Mouse (Mus musculus): ENCODE data around the gene Zbtb12.
"Not testable (repeated sequence)": the region's sequence is repeated elsewhere in the genome, so short reads cannot be mapped to it uniquely, and the experiment has no call there.

Zbtb12 gene

GRCm38 (mm10) chr17:34900826-34901225, 21.5 kb downstream of the Zbtb12 start:
- DNase-seq (ENCODE audit: low spot score in 2 of 2): not testable (repeated sequence)

- DNase-seq (ENCODE audit: low spot score in 2 of 2): not testable (repeated sequence)
Observed at GRCm38 (mm10) chr17:34901948-34902347, 22.7 kb downstream of the Zbtb12 start.

GRCm38 (mm10) chr17:34902895-34903294, 23.6 kb downstream of the Zbtb12 start:
- no peak for DNase-seq (ENCODE audit: low spot score in 2 of 2)

- DNase-seq (ENCODE audit: low spot score in 2 of 2): no peak
Observed at GRCm38 (mm10) chr17:34910982-34911381, 31.7 kb downstream of the Zbtb12 start.

- DNase-seq (ENCODE audit: low spot score in 2 of 2): peak; percentile 56 to 60
Observed at GRCm38 (mm10) chr17:34911945-34912351, 32.7 kb downstream of the Zbtb12 start.

GRCm38 (mm10) chr17:34913930-34914665, 34.8 kb downstream of the Zbtb12 start, which contains the start of gene Slc44a4:
Gene Slc44a4, plus strand, starts transcription at chr17:34914466.
- no peak for DNase-seq (ENCODE audit: low spot score in 2 of 2)

GRCm38 (mm10) chr17:34915410-34915831, 36.1 kb downstream of the Zbtb12 start:
- DNase-seq (ENCODE audit: low spot score in 2 of 2): no peak

GRCm38 (mm10) chr17:34916316-34916715, 37.0 kb downstream of the Zbtb12 start:
- no peak for DNase-seq (ENCODE audit: low spot score in 2 of 2)

- DNase-seq (ENCODE audit: low spot score in 2 of 2): no peak
Observed at GRCm38 (mm10) chr17:34917188-34917587, 37.9 kb downstream of the Zbtb12 start.

GRCm38 (mm10) chr17:34922939-34923338, 43.7 kb downstream of the Zbtb12 start:
- no peak for DNase-seq (ENCODE audit: low spot score in 2 of 2)

GRCm38 (mm10) chr17:34924258-34924657, 45.0 kb downstream of the Zbtb12 start:
- no peak for DNase-seq (ENCODE audit: low spot score in 2 of 2)

- peak; percentile 53 to 57 for DNase-seq (ENCODE audit: low spot score in 2 of 2)
Observed at GRCm38 (mm10) chr17:34927306-34928019, 48.2 kb downstream of the Zbtb12 start.

GRCm38 (mm10) chr17:34928841-34929240, 49.6 kb downstream of the Zbtb12 start:
- no peak for DNase-seq (ENCODE audit: low spot score in 2 of 2)

GRCm38 (mm10) chr17:34931061-34931734, 51.9 kb downstream of the Zbtb12 start, which contains the start of gene Neu1:
Gene Neu1, plus strand, starts transcription at chr17:34931253.
- peak; percentile 98 to 99 for DNase-seq (ENCODE audit: low spot score in 2 of 2)

- DNase-seq (ENCODE audit: low spot score in 2 of 2): peak; percentile 52 to 56
Observed at GRCm38 (mm10) chr17:34931735-34932098, 52.4 kb downstream of the Zbtb12 start.

- DNase-seq (ENCODE audit: low spot score in 2 of 2): no peak
Observed at GRCm38 (mm10) chr17:34932287-34932686, 53.0 kb downstream of the Zbtb12 start.

GRCm38 (mm10) chr17:34934031-34934430, 54.7 kb downstream of the Zbtb12 start:
- peak; percentile 33 to 44 for DNase-seq (ENCODE audit: low spot score in 2 of 2)

GRCm38 (mm10) chr17:34934830-34935229, 55.5 kb downstream of the Zbtb12 start:
- no peak for DNase-seq (ENCODE audit: low spot score in 2 of 2)

GRCm38 (mm10) chr17:34937960-34938505, 58.8 kb downstream of the Zbtb12 start:
- no peak for DNase-seq (ENCODE audit: low spot score in 2 of 2)

- DNase-seq (ENCODE audit: low spot score in 2 of 2): no peak
Observed at GRCm38 (mm10) chr17:34941344-34942041, 62.2 kb downstream of the Zbtb12 start.

GRCm38 (mm10) chr17:34943128-34943815, 64.0 kb downstream of the Zbtb12 start:
- DNase-seq (ENCODE audit: low spot score in 2 of 2): no peak
